17 mouse cellular contexts compared by ENCODE assay signal in the genomic region with DNA sequence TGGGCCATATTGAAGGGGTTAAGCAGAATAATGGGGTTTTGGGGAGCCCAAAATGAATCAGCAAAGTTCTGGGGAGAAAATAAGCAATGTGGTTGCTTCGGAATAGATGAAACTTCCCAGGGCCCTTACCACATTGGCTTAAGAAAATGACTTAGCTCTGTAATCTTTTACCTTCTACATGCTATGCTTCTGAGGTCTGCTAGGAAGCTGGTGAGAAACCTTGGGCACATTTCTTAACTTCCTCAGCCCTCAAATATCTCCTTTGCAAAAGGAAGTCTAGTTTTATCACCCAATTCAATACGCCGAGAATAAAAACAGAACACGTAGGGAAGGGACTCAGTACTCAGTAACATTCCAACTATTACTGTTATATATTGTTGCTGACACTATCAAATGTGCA.
"Had no signal": no experiment of that assay in that cellular context is flagged by ENCODE, and none has a peak within 500 bp of the region (broad histone marks: within the 10 kb centered on the region; RNA-seq: fewer than 3 reads in every experiment).

No protein-coding gene starts in this region.

- DNase-seq: lung, adult 2 months; lung, postnatal 14 days; lung, postnatal 36 days; right cerebral cortex, postnatal 14 days; thymus, adult 2 months; thymus, postnatal 25 days; thymus, postnatal 4 days had no signal

- H3K4me2 ChIP-seq: lung, embryonic 15.5 days; midbrain, embryonic 11.5 days; midbrain, embryonic 13.5 days; midbrain, embryonic 15.5 days; neural tube, embryonic 12.5 days; stomach, embryonic 15.5 days had no signal

- ATAC-seq: lung, postnatal 0 days; midbrain, embryonic 13.5 days; midbrain, embryonic 15.5 days had no signal

- H3K9me3 ChIP-seq: lung, embryonic 15.5 days; megakaryocyte, embryonic 14.5 days; midbrain, embryonic 13.5 days; midbrain, embryonic 15.5 days; neural tube, embryonic 12.5 days; stomach, embryonic 15.5 days had no signal

- H3K4me1 ChIP-seq: lung, embryonic 15.5 days; megakaryocyte, embryonic 14.5 days; midbrain, embryonic 13.5 days; midbrain, embryonic 15.5 days; neural tube, embryonic 12.5 days; stomach, embryonic 15.5 days had no signal

- H3K36me3 ChIP-seq: lung, embryonic 15.5 days; midbrain, embryonic 15.5 days; neural tube, embryonic 12.5 days; stomach, embryonic 15.5 days had no signal

- H3K27me3 ChIP-seq: lung, embryonic 15.5 days; megakaryocyte, embryonic 14.5 days; midbrain, embryonic 13.5 days; midbrain, embryonic 15.5 days; neural tube, embryonic 12.5 days; stomach, embryonic 15.5 days had no signal

- H3K27ac ChIP-seq: lung, embryonic 15.5 days; macrophage; midbrain, embryonic 13.5 days; midbrain, embryonic 15.5 days; neural tube, embryonic 12.5 days; stomach, embryonic 15.5 days; stomach, postnatal 0 days had no signal

- H3K9ac ChIP-seq: lung, embryonic 15.5 days; midbrain, embryonic 13.5 days; midbrain, embryonic 15.5 days; neural tube, embryonic 12.5 days; stomach, embryonic 15.5 days had no signal

- H3K4me3 ChIP-seq: lung, embryonic 15.5 days; megakaryocyte, embryonic 14.5 days; midbrain, embryonic 13.5 days; midbrain, embryonic 15.5 days; neural tube, embryonic 12.5 days; stomach, embryonic 15.5 days had no signal
